Mouse (Mus musculus) neutrophil, adult 5-6 weeks (primary cell): ENCODE results near the gene Sh2d4b. TPM values are rescaled to one million over a fixed set of nuclear protein-coding genes. Genes with fewer than 3 reads are reported as not detected.
A peak's percentile ranks its signal among the peaks of the same experiment; 100 is the strongest.

Experiments used
- ATAC-seq: fragments of 151-379, 151-347 bp; 2 replicates; pipeline ENCODE4 v1.8.0; 2017; ENCODE audit warnings: mild to moderate bottlenecking, moderate TSS enrichment; ENCODE audit not compliant: insufficient number of reproducible peaks, poor library complexity, low FRiP score, severe bottlenecking; ENCODE audit errors: extremely low read depth
- total RNA-seq: library from RNA; stranded (forward); fragments of 200-1000 nt; gene quantifications from 2 replicates; pipeline ENCODE4 v1.2.3, GENCODE M21; 2017

Gene Sh2d4b
- total RNA-seq, 1 experiment from 2014 or later: 9.8 TPM

- no peak for ATAC-seq
Measured at GRCm38 (mm10) chr14:40913709-40914108, 20.6 kb upstream of the Sh2d4b start.

- ATAC-seq: no peak
Measured at GRCm38 (mm10) chr14:40911529-40911928, 18.5 kb upstream of the Sh2d4b start.

- ATAC-seq: no peak
Measured at GRCm38 (mm10) chr14:40908763-40909162, 15.7 kb upstream of the Sh2d4b start.

- no peak for ATAC-seq
Measured at GRCm38 (mm10) chr14:40906770-40907169, 13.7 kb upstream of the Sh2d4b start.

- ATAC-seq: no peak
Measured at GRCm38 (mm10) chr14:40905813-40906212, 12.7 kb upstream of the Sh2d4b start.

- ATAC-seq: no peak
Measured at GRCm38 (mm10) chr14:40902307-40903055, 9.4 kb upstream of the Sh2d4b start.

GRCm38 (mm10) chr14:40900267-40900666, 7.2 kb upstream of the Sh2d4b start:
- ATAC-seq: no peak

GRCm38 (mm10) chr14:40897916-40898315, 4.8 kb upstream of the Sh2d4b start:
- ATAC-seq: no peak

GRCm38 (mm10) chr14:40895681-40896080, 2.6 kb upstream of the Sh2d4b start:
- no peak for ATAC-seq

GRCm38 (mm10) chr14:40894576-40895247, 1.6 kb upstream of the Sh2d4b start:
- peak; percentile 57; the same call in 1 of the 2 replicates for ATAC-seq

GRCm38 (mm10) chr14:40893884-40894283, 818 bp upstream of the Sh2d4b start:
- ATAC-seq: no peak

GRCm38 (mm10) chr14:40892326-40892825, 690 bp downstream of the Sh2d4b start:
- no peak for ATAC-seq

- no peak for ATAC-seq
Measured at GRCm38 (mm10) chr14:40891506-40891905, 1.6 kb downstream of the Sh2d4b start.

- no peak for ATAC-seq
Measured at GRCm38 (mm10) chr14:40889704-40890103, 3.4 kb downstream of the Sh2d4b start.

GRCm38 (mm10) chr14:40889181-40889580, 3.9 kb downstream of the Sh2d4b start:
- no peak for ATAC-seq

- ATAC-seq: no peak
Measured at GRCm38 (mm10) chr14:40886428-40887202, 6.5 kb downstream of the Sh2d4b start.

- ATAC-seq: no peak
Measured at GRCm38 (mm10) chr14:40885752-40886151, 7.3 kb downstream of the Sh2d4b start.

- ATAC-seq: no peak
Measured at GRCm38 (mm10) chr14:40885225-40885624, 7.8 kb downstream of the Sh2d4b start.

- no peak for ATAC-seq
Measured at GRCm38 (mm10) chr14:40874565-40874964, 18.5 kb downstream of the Sh2d4b start.
